Mouse (Mus musculus) brain, embryonic 18.5 days (tissue): ENCODE data around the gene Shank1.

Source experiments
- DNase-seq: peaks from one replicate; pipeline ENCODE4 v3.0.0-alpha.2; 2012; ENCODE audit warnings: low read depth, low spot score

Gene Shank1

GRCm38 (mm10) chr7:44373460-44373859 is 63.4 kb downstream of the Shank1 start:
- no peak for DNase-seq

GRCm38 (mm10) chr7:44373889-44374652 is 64.0 kb downstream of the Shank1 start:
- peak; percentile 89 for DNase-seq

GRCm38 (mm10) chr7:44374756-44375155 is 64.7 kb downstream of the Shank1 start:
- DNase-seq = no peak

GRCm38 (mm10) chr7:44375207-44375606 is 65.2 kb downstream of the Shank1 start:
- DNase-seq = no peak

GRCm38 (mm10) chr7:44375793-44376192 is 65.7 kb downstream of the Shank1 start:
- no peak for DNase-seq

- no peak for DNase-seq
Observed at GRCm38 (mm10) chr7:44378290-44378689, 68.2 kb downstream of the Shank1 start.

- no peak for DNase-seq
Observed at GRCm38 (mm10) chr7:44382541-44382940, 72.5 kb downstream of the Shank1 start.

- DNase-seq = peak; percentile 73
Observed at GRCm38 (mm10) chr7:44383980-44384715, 74.1 kb downstream of the Shank1 start, which contains the start of gene Syt3. Gene Syt3 (plus strand): TSS chr7:44384102.

- DNase-seq = no peak
Observed at GRCm38 (mm10) chr7:44384716-44385059, 74.6 kb downstream of the Shank1 start.

- no peak for DNase-seq
Observed at GRCm38 (mm10) chr7:44385720-44386119, 75.7 kb downstream of the Shank1 start, which contains the start of gene 1700008O03Rik. Gene 1700008O03Rik (minus strand): TSS chr7:44385820.

- no peak for DNase-seq
Observed at GRCm38 (mm10) chr7:44391831-44392230, 81.8 kb downstream of the Shank1 start.

- DNase-seq = no peak
Observed at GRCm38 (mm10) chr7:44392341-44392740, 82.3 kb downstream of the Shank1 start.

- DNase-seq = no peak
Observed at GRCm38 (mm10) chr7:44393284-44393683, 83.2 kb downstream of the Shank1 start.

GRCm38 (mm10) chr7:44398570-44398969 is 88.5 kb downstream of the Shank1 start:
- no peak for DNase-seq

GRCm38 (mm10) chr7:44401673-44402072 is 91.6 kb downstream of the Shank1 start:
- DNase-seq = no peak

GRCm38 (mm10) chr7:44405346-44406014 is 95.4 kb downstream of the Shank1 start:
- DNase-seq = peak; percentile 100

GRCm38 (mm10) chr7:44406015-44406355 is 95.9 kb downstream of the Shank1 start:
- no peak for DNase-seq
